Mouse (Mus musculus) CH12.LX (cell line): ENCODE results near the gene Zswim3.

Experiments used
- CHD1 ChIP-seq: IDR thresholded peaks from 2 replicates; pipeline ENCODE4 v1.6.1; 2012; ENCODE audit warnings: low read depth, low read length, improper control_type of control experiment, inconsistent platforms
- CTCF ChIP-seq, 2 experiments: IDR thresholded peaks in 1 of 2; conservative IDR thresholded peaks in 1 of 2; 2 replicates each; pipeline ENCODE4 v1.5.1; 2011 to 2012; ENCODE audit warnings: low read depth in 2 of 2, low read length in 2 of 2, improper control_type of control experiment in 1 of 2, inconsistent platforms in 1 of 2, mild to moderate bottlenecking in 1 of 2, moderate library complexity in 1 of 2
- POLR2A ChIP-seq: IDR thresholded peaks from 2 replicates; pipeline ENCODE4 v1.6.1; 2011; ENCODE audit warnings: low read depth, mild to moderate bottlenecking, improper control_type of control experiment, low read length

DNA sequence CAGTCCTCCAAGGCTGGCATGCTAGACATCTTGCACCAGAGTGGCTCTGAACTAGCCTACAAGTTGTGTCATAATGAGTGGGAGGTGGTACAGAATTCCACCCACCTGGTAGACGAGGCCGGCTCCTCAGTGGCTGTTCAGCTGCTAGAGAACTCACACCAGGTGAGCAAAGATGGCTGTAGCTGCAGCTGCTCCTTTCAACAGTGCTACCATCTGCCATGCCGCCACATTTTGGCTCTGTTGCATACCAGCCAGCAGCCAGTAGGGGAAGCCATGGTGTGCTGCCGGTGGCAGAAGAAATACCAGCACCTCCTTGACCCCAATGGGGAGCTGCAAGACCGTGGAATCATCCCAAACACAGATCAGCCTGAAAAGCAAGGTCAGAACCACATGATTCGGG is 16.2 kb downstream of the Zswim3 start:
- no peak for TF ChIP-seq POLR2A
- no peak for TF ChIP-seq CHD1
- no peak for TF ChIP-seq CTCF (conservative IDR thresholded peaks at IDR 0.05 in 1 of 2, IDR thresholded peaks at IDR 0.05 in 1 of 2; ENCODE audit: low read depth in 2 of 2, low read length in 2 of 2)
